Mouse (Mus musculus): ENCODE data around the gene Topbp1. TPM values are rescaled to one million over a fixed set of nuclear protein-coding genes. Genes with fewer than 3 reads are reported as not detected.

Gene Topbp1
- polyA plus RNA-seq, 1 experiment from 2014 or later = 68.9 TPM

Other genes starting within 250 kb of the Topbp1 start
- gene Rab6b, start 193.4 kb upstream of the Topbp1 start, polyA plus RNA-seq (2014; fragmentation: Nextera tagmentation; extraction: Ambion mirVana) = 5.1 and 5.6 TPM in 2 replicates
- gene Srprb, start 103.1 kb upstream of the Topbp1 start, polyA plus RNA-seq (2014; fragmentation: Nextera tagmentation; extraction: Ambion mirVana) = 58.6 and 59.5 TPM in 2 replicates
- 3.9 TPM in 1 of 2 replicates, not detected in the other for gene Gm20425, start 74.9 kb upstream of the Topbp1 start, polyA plus RNA-seq (2014; fragmentation: Nextera tagmentation; extraction: Ambion mirVana)
- 77.5 and 85.0 TPM in 2 replicates for gene Trf, start 74.8 kb upstream of the Topbp1 start, polyA plus RNA-seq (2014; fragmentation: Nextera tagmentation; extraction: Ambion mirVana)
- gene 1300017J02Rik, start 133 bp upstream of the Topbp1 start, polyA plus RNA-seq (2014; fragmentation: Nextera tagmentation; extraction: Ambion mirVana) = 1.1 TPM in 2 replicates
- gene Cdv3, start 60.6 kb downstream of the Topbp1 start, polyA plus RNA-seq (2014; fragmentation: Nextera tagmentation; extraction: Ambion mirVana) = 85.0 and 99.1 TPM in 2 replicates
- 0.24 and 0.30 TPM in 2 replicates for gene Bfsp2, start 175.2 kb downstream of the Topbp1 start, polyA plus RNA-seq (2014; fragmentation: Nextera tagmentation; extraction: Ambion mirVana)